Mouse (Mus musculus) liver, embryonic 14.5 days (tissue): Measurements from ENCODE around the gene Podxl2.

Source experiments
- CTCF ChIP-seq: IDR thresholded peaks from 2 replicates; pipeline ENCODE4 v1.5.1; 2016; ENCODE audit warnings: antibody characterized with exemption, low read depth, control low read depth
- EP300 ChIP-seq: IDR thresholded peaks from 2 replicates; pipeline ENCODE4 v1.6.1; 2016; ENCODE audit warnings: antibody characterized with exemption, low read depth

- TF ChIP-seq CTCF: no peak
- no peak for TF ChIP-seq EP300
Measured at GRCm38 (mm10) chr6:88794561-88794971, 80.3 kb downstream of the Podxl2 start.
